Mouse (Mus musculus): ENCODE results near the gene Zfp846.

Gene Zfp846

DNA sequence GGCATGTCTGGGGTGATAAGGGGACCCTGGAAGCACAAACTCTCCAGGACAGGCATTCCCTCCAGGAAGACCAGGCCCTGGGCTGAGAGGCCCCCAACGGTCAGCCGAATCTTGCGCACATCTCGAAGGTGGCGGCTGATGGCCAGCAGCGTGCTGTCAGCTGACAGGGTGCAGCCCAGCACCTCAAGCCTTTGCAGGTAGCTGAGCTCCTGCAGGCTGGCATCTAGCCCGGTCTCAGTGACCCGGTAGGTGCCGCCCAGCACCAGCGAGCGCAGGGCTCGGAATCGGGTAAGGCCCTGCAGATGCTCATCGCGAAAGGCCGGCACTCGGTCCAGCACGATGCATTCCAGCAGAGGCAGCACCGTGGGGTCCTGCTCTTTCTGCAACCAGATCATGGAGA is 57.5 kb downstream of the Zfp846 start:
- no peak for DNase-seq

GRCm38 (mm10) chr9:20639486-20639885 is 58.4 kb downstream of the Zfp846 start:
- no peak for DNase-seq

DNA sequence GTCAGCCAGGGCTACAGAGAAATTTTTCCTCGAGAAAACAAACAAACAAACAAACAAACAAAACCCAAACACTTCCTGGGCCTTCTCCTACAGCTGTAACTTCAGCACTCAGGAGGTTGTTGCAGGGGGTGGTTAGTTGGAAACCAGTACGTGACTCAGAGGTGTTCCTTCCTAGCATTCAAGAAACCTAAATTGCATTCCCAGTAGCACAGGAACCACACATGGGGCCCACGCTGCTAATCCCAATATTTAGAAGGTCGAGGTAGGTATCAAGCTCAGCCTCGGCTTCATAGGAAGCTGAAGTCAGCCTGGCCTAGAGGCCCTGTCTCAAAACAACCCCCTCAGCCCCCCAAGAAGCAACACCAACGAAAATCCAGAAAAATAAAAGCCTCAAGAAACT is 60.4 kb downstream of the Zfp846 start:
- DNase-seq = no peak

DNA sequence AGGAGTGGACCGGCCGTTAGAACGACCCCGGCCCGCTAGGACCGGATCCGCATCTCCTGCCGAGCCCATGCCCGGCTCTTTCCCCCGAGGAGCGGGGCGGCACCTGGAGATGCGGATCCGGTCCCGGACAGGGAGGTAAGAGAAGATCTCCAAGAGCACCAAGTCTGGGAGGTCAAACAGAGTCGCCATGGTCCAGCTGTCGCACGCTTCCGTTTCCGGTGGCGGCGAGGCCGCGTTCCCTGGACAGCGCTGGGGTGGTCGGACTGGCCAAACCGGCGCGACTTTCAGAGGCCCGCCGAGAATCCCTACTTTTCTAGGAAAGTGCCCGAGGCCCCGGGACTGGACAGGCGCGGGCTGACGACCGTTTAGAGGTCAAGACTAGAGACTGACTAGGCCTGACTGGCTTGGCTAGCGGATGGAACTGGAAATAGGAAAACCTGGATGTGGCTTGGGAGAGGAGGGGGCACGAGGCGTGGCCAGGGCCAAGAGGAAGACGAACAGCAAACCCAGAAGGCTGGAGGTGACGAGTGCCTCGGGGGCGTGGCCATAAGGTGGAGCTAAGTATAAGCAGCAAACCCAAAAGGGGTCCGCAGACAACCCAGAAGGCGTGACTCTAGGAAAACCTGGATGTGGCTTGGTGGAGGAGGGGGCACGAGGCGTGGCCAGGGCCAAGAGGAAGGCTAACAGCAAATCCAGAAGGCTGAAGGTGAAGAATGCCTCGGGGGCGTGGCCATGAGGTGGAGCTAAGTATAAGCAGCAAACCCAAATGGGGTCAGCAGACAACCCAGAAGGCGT is 61.2 kb downstream of the Zfp846 start, which contains the start of gene Ubl5:
TSS of gene Ubl5 (plus strand) at position 778 of the 795 bp plus-strand sequence.
- peak; percentile 97 for DNase-seq

DNA sequence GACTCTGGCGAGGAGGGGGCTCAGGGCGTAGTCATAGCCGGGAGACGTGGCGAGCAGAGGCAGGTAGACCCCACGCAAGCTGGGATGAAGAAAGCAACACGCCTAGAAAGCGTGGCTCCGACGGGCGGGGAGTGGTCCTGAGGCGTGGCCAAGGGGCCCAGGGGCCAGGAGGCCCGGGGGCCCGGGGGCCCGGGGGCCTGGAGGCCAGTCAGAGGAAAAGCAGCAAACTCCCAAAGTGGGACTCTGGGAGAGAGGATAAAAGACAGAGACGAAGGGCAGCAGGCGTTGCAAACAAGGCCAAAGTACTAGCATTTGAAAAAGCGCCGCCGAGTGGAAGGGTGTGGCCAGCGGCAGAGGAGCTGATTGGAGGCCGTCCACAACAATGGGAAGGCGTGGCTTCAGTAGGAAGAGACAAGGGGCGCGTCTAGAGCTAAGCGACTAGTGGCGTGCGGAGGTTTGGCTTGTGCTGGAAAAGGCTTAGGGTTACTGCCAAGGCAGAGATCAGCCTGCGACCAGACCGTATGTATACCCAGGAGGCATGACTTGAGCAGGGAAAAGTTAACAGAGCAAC is 61.9 kb downstream of the Zfp846 start:
- DNase-seq = peak; percentile 95

DNA sequence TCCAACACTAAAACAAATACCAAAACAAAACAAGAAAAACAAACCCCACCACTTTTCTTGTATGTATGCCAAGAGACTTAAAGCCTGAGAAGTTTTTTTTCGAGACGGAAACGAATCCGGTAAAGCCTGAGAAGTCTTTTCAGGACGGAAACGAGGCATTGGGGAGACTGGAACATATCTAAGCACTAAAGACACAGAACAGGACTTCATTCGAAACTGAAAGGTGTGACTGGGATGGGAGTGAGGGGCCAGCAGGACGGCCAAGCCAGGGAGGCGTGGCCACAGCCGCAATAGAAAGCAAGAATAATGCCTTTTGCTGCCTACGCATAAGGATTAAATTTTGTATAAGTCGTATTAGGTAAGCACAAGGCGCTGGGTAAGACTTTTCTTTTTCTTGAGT is 62.7 kb downstream of the Zfp846 start:
- no peak for DNase-seq

- peak; percentile 93 for DNase-seq
Observed at GRCm38 (mm10) chr9:20644360-20645081, 63.4 kb downstream of the Zfp846 start, which contains the start of gene Fbxl12. TSS of gene Fbxl12 (minus strand) at chr9:20644767.

- DNase-seq = no peak
Observed at GRCm38 (mm10) chr9:20645121-20645520, 64.0 kb downstream of the Zfp846 start.

DNA sequence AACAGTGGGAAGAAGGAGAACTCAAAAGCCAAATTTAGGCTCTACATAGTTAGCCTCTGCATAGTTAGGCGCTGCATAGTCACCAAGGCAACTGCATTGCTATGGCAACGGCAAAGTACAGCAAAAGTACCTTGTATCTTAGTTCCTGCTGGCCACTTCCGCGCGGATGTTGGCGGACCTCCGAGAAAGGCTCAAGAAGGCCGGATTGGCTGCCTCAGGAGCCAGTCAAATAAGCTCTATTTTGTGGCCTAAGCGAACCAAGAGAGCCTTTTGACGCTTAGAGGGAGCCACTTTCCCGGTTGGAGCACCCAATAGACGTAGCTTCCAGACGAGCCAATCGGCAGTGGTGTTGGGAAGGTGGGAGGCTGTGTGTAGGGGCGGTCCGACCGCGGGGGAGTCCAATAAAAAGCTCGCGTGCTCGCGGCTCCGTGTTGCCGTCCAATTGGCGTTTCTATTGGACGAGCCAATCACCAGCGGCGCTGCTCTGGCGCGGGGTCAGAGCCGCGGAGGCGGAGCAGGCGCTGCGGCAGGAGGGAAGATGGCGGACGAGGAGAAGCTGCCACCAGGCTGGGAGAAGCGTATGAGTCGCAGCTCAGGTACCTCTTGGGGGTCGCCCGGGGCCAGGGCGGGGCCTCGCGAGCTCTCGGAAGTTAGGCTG is 70.6 kb downstream of the Zfp846 start, which contains the start of gene Pin1:
TSS of gene Pin1 (plus strand) at position 494 of the 658 bp plus-strand sequence.
- peak; percentile 98 for DNase-seq

- no peak for DNase-seq
Observed at GRCm38 (mm10) chr9:20652260-20652658, 71.2 kb downstream of the Zfp846 start.

DNA sequence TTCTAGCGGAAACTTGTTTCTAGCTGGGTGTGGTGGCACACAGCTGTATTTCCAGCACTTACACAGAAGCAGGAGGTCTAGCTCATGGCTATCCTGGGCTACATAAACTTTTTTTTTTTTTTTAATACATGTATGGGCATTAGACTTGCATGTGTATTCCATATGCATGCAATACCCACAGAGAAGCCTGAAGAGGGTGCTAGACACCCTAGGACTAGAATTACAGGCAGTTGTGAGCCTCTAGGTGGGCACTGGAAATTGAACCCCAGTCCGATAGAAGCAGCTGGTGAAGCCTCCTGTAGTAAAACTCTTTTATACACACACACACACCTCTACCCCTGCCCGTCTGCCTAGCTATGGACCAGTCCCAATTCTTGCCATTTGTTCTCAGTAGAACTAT is 72.8 kb downstream of the Zfp846 start:
- DNase-seq = no peak
